Mouse (Mus musculus): ENCODE results near the gene Bok. TPM values are rescaled to one million over a fixed set of nuclear protein-coding genes. Genes with fewer than 3 reads are reported as not detected.
A peak's percentile ranks its signal among the peaks of the same experiment; 100 is the strongest.
"Not testable (repeated sequence)": the region's sequence is repeated elsewhere in the genome, so short reads cannot be mapped to it uniquely, and the experiment has no call there.

Bok gene
- 10 to 100 TPM; 45.0 to 48.7 TPM for total RNA-seq (2021)

DNA sequence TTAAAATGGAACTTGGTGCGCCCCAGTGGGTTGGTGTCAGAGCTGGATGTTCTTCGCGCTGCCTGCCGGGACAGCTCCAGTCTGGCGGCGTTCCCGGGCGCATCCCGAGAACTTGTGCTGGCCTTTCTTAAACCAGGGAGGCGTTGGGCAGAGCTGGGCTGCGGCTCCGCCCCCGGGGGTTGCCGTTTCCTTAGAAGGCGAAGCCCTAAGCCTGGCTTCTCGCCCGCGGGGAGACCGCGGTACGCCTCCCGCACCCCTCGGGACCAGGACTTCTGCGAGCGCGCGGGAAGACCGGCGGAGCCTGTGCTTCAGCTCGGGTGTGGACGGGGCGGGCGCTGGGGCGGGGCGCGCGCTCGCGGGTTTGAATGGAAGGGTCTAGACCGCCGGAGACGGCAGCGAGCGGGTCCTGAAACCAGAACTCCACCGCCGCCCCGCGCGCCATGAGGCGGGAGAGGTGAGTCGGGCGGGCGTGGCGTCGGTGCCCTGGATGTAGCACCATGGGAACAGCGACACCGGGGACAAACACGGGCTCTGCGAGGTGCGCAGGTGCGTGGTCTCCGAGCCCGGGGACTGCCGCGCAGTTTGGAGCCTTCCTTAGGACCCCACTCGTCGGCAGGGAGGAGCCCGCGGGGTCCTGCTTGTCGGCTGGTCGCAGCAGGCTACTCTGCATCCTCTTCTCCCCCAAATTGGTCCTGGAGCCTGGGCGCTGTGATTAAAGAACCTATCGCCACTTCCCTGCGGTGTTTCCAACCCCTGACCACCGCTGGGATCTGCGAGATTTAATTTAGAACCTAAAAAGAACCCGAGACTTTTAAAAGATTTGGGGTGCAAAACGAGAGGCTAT, at the start of gene Bok:
Gene Bok (plus strand): TSS at position 260 of the 844 bp plus-strand sequence.
- intact Hi-C loops (cut with DNase I) = no loop called here
- DNase-seq = peak; percentile 94

- intact Hi-C loops (cut with DNase I) = no loop called here
- DNase-seq = no peak
Observed at GRCm38 (mm10) chr1:93636211-93636897, 49.1 kb upstream of the Bok start.

GRCm38 (mm10) chr1:93641978-93642377, 43.5 kb upstream of the Bok start:
- intact Hi-C loops (cut with DNase I) = no loop called here
- no peak for DNase-seq

DNA sequence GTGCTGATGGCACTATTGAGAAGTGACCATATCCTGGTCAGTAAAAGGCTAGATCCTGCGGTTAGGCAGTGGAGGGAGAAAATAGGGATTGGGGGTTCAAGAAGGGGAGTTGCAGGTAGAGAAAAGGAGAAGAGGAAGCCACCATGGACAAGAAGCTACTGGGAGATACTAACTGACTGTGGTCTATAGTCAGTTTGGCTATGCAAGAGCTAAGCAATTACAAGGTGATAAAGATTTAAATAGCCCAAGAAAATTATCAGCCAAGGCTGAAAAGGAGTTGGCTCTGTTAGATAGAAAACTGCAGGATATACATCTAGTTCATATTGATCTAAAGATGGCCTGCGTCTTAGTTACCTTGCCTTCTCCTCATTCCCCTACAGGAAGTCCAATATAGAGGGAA, 42.8 kb upstream of the Bok start:
- intact Hi-C loops (cut with DNase I) = no loop called here
- DNase-seq = no peak

GRCm38 (mm10) chr1:93649604-93650172, 35.8 kb upstream of the Bok start:
- intact Hi-C loops (cut with DNase I) = no loop called here
- no peak for DNase-seq

DNA sequence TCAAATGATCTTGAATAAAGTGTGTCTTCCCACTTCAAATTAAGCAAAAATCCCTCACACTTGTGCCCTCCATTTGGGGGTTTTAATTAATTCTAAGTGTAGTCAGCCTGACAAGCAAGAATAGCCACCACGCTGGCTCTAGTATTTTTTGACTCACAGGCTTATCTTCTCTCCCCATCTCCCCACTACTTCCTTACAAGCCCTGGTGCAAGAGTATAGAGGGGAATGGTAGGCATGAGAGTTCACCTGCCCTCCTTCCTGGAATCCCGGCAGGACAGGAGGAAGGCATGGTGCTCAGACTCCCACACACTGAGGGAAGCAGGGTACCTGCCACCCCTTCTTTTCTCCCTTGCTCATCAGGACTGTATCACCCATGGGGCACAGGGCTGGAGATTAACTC, 31.2 kb upstream of the Bok start:
- no peak for DNase-seq
- intact Hi-C loops (cut with DNase I) = no loop called here

DNA sequence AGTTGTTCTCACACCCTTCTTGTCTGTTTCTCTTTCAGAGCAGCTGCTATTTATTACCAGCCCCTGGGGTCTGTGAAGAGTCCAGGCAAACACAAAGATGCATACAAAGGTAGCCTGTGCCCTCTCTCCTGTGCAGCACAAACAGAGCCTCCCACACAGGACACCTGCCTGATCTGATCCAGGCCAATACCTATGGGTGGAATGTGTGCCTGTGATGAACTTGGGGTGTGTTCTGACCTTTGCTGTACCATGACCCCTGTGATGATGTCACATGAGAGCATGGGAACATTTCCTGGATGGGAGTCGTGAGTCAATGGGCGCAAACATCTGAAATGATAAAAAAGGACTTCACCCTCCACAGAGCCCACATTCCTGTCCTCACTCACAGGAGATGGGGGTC, 30.7 kb upstream of the Bok start:
- DNase-seq = no peak
- intact Hi-C loops (cut with DNase I) = no loop called here

DNA sequence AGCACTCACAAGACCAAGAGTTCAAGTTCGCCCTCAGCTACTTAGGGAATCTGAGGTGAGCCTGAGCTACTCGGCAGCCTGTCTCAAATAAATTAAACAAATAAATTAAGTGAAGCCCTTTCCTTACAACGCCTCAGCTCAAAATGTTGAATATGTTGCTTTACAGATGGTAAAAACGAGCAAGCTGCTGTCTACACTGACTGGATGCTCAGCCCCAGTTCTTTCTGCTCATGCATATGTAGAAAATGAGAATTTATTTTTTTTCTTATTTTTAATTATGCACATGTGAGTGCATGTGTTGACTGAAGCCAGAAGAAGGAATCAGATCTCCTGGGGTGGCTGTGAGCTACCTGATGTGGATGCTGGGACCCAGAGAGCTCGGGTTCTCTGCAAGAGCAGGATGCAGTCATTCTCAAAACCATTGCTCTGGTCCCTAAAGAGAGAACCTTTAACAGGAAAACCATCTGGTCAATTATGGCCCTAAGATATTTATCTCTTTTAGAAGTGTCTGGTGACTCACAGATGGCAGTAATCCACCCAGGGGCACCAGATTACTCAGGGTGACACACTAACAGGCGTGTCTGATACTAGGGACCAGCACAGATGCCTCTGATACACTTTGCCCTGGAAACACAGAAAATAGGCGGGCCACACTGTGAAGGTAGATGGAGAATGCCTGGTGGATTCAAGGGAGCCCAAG, 29.0 kb upstream of the Bok start:
- intact Hi-C loops (cut with DNase I) = no loop called here
- no peak for DNase-seq

DNA sequence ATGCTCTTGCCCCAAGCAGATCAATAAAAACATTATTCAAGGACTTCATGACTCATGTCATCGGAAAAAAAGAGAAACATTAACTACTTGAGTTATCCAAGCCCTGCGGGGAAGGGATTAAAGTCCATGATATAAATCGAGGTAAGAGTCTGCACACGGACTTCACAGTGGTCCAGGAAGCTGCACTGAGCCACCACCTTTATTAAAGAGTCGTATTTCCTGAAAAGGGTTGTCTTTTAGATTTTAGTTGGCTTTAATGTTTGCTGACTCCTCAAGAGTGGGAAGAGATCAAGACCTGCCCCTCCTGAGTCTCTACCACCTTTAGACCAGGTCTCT, 28.5 kb upstream of the Bok start:
- DNase-seq = no peak
- intact Hi-C loops (cut with DNase I) = no loop called here

- DNase-seq; intact Hi-C loops (cut with DNase I): not testable (repeated sequence)
Observed at GRCm38 (mm10) chr1:93658559-93658958, 26.9 kb upstream of the Bok start, which contains the start of gene Stk25. Gene Stk25, minus strand, starts transcription at chr1:93658659.

GRCm38 (mm10) chr1:93667760-93668400, 17.6 kb upstream of the Bok start:
- DNase-seq = no peak
- intact Hi-C loops (cut with DNase I) = no loop called here

GRCm38 (mm10) chr1:93668791-93669548, 16.5 kb upstream of the Bok start:
- intact Hi-C loops (cut with DNase I) = no loop called here
- peak; percentile 87 for DNase-seq

DNA sequence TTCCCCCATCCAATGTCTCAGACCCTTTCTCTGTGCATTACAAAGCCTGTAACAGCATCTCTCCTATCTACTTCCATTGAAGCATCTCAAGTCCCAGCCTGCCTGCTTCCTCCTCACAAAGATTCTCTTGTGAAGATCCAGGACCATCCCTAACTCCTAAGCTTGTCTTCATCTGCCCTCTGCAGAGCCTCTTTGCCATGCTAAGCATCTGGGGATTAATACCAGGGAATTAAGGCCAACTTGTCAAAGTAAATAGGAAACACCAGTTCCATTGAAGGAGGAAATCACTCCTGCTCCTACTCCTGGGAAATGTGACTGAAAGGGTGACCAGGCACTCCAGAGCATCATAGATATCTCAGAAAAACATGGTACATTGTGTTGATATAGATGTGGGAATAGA, 15.5 kb upstream of the Bok start:
- intact Hi-C loops (cut with DNase I) = no loop called here

DNA sequence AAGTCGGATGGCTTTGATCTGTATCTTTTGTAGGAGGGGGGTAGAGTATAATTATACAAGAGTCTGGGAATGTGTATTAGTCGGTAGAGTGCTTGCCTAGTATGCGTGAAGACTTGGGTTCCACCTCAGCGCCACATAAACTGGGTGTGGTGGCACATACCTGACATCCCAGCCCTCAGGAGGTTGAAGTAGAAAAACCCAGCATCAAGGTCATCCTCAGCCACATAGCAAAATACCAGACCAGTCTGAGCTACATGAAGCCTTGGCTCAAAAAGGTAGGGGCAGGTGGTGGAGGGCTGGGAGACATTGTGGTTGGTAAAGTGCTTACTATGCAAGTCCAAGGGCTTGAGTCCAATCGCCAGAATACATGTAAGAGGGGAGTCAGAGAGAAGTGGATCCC, 12.8 kb upstream of the Bok start:
- intact Hi-C loops (cut with DNase I) = no loop called here
- DNase-seq = no peak

More for the DNA sequence above, 15.5 kb upstream of the Bok start:
- DNase-seq = no peak

GRCm38 (mm10) chr1:93678386-93678785, 7.1 kb upstream of the Bok start:
- DNase-seq = no peak
- intact Hi-C loops (cut with DNase I) = no loop called here

DNA sequence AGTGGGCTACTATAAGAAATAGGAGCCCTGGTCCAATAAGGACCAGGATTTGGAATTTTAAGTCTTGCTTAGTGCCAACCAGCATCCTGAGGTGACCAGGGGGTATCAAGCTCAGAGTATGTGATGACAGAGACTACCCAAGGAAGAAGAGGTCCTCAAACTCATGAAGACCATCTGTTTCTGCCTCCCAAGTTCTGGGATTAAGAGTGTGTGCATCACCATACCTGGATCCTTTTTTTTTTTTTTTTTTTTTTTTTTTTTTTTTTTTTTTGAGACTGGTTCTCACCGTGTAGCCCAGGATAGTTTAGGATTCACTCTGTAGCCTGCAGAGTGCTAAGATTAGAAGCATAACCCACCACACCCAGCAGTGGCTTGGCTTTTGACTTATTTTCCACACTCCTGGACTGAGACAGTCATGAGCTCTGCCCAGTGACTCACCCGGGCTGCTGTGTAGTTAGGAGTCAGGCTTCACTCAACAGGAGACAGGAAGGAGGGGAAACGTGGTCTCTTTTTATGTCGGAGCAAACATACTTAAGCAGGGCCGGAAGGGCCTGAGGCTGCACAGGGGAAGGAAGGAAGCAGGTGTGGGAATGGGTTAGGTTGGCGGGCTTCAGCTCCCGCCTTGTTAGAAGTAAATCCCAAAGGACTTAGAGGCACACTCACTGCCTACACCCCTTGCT, 5.4 kb upstream of the Bok start:
- intact Hi-C loops (cut with DNase I) = no loop called here
- no peak for DNase-seq

GRCm38 (mm10) chr1:93686245-93686960, 943 bp downstream of the Bok start:
- peak; percentile 71 for DNase-seq
- intact Hi-C loops (cut with DNase I) = no loop called here

- intact Hi-C loops (cut with DNase I) = no loop called here
- no peak for DNase-seq
Observed at GRCm38 (mm10) chr1:93686961-93687320, 1.5 kb downstream of the Bok start.

- peak; percentile 34 for DNase-seq
- intact Hi-C loops (cut with DNase I) = no loop called here
Observed at GRCm38 (mm10) chr1:93688154-93688553, 2.7 kb downstream of the Bok start.
